Mouse (Mus musculus) 416B (cell line): ENCODE results near the gene Gm21976.
A peak's percentile ranks its signal among the peaks of the same experiment; 100 is the strongest.

ENCODE experiments used
- DNase-seq: peaks from one replicate; pipeline ENCODE4 v3.0.0; 2011; ENCODE audit warnings: low read depth

Gene Gm21976

GRCm38 (mm10) chr13:98279686-98280085, at the start of gene Gm21976:
TSS of gene Gm21976 (plus strand) at chr13:98279887.
- no peak for DNase-seq

- no peak for DNase-seq
Observed at GRCm38 (mm10) chr13:98230511-98230910, 49.2 kb upstream of the Gm21976 start.

DNA sequence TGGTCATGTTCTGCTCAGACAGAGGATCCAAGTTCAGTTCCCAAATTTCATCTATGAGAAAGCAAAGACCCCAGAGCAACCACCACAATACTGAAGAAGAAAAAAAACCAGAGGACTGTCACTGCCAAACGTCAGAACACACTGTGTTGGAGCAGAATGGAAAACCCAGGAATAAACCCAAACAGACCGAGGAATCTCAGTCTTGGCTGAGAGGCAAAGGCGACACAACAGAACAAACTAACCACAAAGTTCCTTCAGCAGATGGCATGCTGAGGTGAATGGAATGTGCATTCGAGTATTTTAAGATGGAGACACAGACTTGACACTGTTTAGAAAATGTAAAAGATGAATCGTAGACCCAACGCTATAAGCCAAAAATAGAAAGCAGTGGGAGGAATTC, 44.2 kb upstream of the Gm21976 start:
- no peak for DNase-seq

GRCm38 (mm10) chr13:98239978-98240641, 39.6 kb upstream of the Gm21976 start:
- peak; percentile 75 for DNase-seq

DNA sequence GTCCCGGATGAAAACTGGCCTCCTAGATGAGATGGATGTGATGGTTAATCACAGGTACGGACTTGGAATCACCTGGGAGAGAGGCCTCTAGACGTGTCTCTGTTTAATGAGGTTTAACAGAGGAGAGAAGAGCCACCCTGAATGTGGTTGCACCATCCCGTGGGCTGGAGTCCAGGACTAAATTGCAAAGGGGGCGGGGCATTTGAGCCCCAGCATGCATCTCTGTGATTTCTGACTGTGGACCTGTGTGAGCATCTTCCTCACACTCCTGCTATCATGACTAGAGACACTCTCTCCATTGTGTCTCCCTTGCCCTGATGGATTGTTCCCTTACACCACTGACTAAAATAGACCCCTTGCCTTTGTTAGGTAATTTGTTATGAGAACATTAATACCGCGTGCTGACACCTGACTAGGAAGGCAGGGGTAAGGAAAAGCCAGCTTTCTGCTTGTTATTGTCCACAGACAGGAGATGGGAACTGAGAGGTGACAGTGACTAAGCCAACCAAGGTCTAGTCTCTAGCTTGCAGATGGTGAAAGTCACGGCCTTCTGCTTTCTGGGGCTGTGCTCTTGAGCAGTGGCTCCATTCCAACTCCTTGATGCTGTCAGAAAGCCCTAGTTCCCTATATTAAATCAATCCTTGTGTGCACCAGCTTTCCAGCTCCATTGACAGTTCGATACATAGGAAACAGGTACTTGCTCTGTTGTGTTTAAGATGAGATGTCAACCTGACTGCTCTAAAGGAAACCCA, 38.0 kb upstream of the Gm21976 start:
- no peak for DNase-seq

DNA sequence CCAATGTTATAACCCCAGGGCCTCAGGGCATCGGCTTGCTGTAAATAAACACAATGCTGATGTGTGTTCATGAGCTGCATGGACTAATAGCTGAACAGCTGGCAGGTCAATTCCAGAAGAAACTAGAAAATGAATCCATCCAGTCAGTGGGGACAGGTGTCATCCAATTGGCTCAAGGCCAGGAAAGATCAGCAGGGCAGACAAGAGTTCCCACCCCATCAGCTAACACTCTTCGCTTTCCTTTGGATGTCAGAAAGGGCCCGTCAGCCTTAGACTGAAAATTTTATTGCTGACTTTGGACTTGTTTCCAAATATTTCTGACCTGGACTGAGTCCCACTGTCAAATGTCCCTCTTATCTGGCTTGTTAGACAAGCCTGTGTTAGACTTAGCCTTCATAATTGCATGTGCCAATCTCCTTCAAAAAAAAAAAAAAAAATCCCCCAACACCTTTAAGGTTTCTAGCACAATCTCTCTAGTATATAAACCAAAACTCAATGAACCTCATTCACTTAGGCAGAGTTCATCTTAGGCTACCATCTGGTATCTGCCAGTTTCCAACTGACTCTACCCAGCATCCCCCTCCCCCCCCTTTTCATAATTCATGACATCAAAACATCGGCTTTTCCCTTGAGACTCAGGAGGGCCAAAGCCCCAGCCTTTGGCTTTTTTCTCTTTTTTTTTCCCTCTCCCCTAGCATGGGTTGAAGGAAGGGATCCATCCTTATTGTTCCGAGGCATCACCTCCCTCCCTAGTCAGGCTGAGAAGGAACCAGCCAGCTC, 34.9 kb upstream of the Gm21976 start:
- DNase-seq = no peak

DNA sequence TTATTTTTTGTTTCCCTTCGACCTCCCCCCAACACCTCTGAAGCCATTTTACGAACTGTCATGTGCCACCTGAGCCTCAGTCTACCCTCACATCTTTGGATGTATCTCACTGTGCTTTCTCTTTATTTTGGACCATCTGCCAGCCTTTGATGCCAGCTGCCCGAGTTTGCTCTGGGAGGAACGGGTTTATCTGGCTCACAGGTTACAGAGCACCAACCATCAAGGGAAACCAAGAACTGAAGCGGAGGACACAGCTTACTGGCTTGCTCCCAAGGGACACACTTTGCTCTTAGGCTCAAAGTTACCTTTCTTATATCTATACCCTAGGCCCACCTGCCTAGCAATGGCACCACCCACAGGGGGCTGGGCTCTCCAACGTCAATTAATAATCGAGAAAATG, 34.3 kb upstream of the Gm21976 start:
- no peak for DNase-seq

GRCm38 (mm10) chr13:98249594-98249993, 30.1 kb upstream of the Gm21976 start:
- DNase-seq = no peak

GRCm38 (mm10) chr13:98254921-98255320, 24.8 kb upstream of the Gm21976 start:
- no peak for DNase-seq

- DNase-seq = peak; percentile 98
Observed at GRCm38 (mm10) chr13:98262636-98263457, 16.8 kb upstream of the Gm21976 start, which contains the start of the genes Utp15 and Ankra2. TSS of gene Utp15 (minus strand) at chr13:98263041. TSS of gene Ankra2 (plus strand) at chr13:98263074.

GRCm38 (mm10) chr13:98263458-98263987, 16.2 kb upstream of the Gm21976 start:
- DNase-seq = peak; percentile 73

DNA sequence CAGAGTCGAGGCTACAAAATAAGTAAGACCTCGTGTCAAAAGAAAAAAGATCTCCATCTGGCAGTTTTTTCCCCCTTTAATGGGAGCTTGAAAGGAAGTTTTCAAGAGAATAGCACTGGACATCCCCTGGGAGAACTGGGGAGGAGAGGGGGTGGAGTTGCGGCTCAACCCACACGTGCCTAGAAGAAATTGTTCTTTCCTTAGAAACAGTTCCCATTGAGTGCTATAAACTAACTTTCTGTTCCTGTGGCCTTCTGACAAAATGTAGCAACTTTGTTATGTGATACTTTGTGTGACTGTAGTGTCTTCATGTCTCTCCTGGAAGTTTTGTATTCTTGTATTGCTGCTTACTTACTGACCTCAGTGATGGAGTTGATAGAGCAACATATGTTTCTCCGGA, 15.6 kb upstream of the Gm21976 start:
- DNase-seq = peak; percentile 36

DNA sequence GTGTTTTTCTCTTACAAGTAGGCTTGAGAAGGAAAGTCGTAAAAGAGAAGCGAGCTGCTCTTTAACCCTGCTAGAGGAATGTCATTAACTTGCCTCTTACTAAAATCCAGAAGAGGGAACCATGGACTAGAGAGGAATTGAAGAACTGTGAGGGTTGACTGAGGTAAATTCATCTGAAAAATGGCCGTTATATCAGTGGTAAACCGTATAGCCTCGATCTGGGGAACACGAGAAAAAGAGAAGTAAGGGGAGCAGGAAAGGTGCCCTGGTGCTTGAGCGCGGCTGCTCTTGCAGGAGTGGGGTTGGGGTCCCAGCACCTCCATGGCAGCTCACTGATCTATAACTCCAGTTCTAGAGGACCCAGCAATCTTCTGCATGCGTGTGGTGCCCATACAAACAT, 5.7 kb upstream of the Gm21976 start:
- no peak for DNase-seq

DNA sequence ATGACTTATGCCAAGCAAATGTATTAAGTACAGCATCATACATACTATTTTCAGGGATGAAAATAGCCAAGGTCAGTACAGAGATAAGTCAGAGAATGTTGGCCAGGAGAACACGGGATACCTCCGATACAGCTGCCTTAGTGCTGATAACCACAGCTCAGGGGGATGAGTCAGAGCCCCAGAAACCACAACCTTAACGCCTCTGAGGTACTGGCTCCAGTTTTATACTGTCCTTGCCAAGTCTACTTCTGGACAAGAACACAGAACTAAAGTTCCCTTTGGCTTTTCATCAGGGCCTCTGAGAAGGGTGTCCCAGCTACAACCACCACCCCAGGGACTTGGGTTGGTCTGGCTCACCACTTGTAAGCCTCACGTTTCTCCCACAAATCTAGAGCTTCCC, 4.0 kb upstream of the Gm21976 start:
- DNase-seq = peak; percentile 97

GRCm38 (mm10) chr13:98276253-98276652, 3.4 kb upstream of the Gm21976 start:
- no peak for DNase-seq

GRCm38 (mm10) chr13:98277501-98277900, 2.2 kb upstream of the Gm21976 start:
- peak; percentile 29 for DNase-seq

DNA sequence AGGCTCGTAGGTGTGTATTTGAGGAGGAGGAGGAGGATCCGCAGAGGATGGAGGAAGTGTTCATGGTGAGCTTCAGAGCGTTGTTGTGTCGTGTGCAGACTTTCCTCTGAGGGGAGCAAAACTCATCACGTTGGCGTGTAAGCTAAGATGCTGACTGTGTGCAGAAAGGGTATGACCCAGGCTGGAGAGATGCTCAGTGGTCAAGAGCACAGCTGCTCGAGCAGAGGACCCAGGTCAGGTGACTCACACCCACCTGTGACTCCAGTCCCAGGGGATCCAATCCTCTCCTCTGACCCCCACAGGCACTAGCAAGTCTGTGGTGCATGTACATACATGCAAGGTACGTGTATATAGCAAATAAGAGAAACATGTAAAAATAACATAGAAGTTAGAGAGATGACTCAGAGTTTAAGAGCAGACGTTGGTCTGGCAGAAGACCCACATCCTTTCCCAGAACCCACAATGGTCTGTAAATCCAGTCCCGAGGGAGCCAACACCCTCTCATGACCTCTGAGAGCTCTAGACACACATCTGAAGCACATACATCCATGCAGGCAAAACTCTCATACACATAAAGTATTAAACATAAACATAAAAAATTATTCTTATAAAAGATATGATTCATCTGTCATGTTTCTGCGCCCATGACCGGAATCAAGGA, 1.4 kb downstream of the Gm21976 start:
- DNase-seq = peak; percentile 80

DNA sequence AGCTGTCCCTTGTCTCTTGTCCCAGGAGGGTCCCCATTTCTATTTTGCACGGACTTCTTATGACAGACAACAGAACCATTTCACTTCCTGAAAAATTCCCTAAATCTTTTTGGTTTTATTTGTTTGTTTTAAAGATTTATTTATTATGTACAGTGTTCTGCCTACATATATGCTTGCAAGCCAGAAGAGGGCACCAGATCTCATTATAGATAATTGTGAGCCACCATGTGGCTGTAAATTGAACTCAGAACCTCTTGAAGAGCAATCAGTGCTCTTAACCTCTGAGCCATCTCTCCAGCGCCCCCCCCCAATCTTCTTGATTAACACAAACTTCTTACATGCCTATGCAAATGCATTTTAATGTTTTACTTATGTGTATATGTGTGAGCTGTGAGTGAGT, 11.0 kb downstream of the Gm21976 start:
- peak; percentile 37 for DNase-seq

- no peak for DNase-seq
Observed at GRCm38 (mm10) chr13:98291712-98292111, 12.0 kb downstream of the Gm21976 start.

DNA sequence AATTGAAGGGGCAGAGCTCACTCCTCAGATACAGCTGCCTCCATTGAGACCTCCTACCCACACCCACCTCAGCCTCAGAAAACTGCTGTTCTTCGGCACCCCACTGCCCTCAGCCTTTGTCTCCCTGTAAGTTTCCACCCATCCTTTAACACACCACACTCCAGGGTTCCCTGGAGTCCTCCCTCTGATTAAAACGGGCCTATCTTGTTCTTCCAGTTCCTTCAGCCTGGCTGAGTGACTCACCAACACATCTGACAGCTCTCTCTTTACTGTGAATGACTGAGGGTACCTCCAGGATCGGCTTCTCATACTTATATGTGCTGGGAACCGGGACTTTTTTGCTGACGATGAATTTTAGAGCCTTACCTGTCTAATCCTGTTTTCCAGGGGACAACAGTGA, 16.4 kb downstream of the Gm21976 start:
- DNase-seq = no peak

- peak; percentile 43 for DNase-seq
Observed at GRCm38 (mm10) chr13:98297883-98298482, 18.3 kb downstream of the Gm21976 start.
